In the genomic region with DNA sequence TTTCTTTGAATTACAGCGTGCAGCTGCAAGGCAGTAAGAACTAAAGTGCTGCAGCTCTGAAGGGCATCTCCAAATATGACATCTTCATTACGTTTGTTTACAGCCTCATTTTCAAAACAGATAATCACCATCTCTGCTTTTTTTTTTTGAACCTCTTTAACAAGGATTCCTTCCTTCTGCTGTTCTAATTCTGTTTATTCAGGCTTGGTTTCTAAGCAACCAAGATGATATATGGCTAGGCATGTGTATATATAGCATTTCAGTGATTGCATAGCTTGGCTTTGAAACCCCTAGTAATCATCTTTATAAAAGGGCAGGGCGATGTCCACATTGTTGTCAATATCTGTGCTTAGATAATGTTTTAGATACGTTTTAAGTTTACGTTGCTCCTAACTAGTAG, we compare ENCODE assay signal across 24 mouse cellular contexts.
A peak's percentile ranks its signal among the peaks of the same experiment; 100 is the strongest.
DNase-seq lines count a peak whose midpoint lies in the region; ATAC-seq and TF ChIP-seq lines count a peak whose summit lies in the region.
"Had no signal": no experiment of that assay in that cellular context is flagged by ENCODE, and none has a peak within 500 bp of the region (broad histone marks: within the 10 kb centered on the region; RNA-seq: fewer than 3 reads in every experiment).

No protein-coding gene starts in this region.

- no peak overlapping the region for H3K4me2 ChIP-seq in forebrain, embryonic 14.5 days (ENCODE audit: low read length)
- no peak overlapping the region for H3K4me2 ChIP-seq in forebrain, embryonic 12.5 days
- no peak overlapping the region for H3K4me2 ChIP-seq in hindbrain, embryonic 13.5 days
- no peak overlapping the region for H3K4me2 ChIP-seq in hindbrain, embryonic 12.5 days (replicated peaks)
- H3K4me2 ChIP-seq in midbrain, embryonic 13.5 days (replicated peaks) = no peak overlapping the region
- H3K4me2 ChIP-seq in midbrain, embryonic 11.5 days = no peak overlapping the region
- H3K4me2 ChIP-seq: embryonic facial prominence, embryonic 15.5 days; heart, embryonic 13.5 days had no signal

- H3K27ac ChIP-seq in forebrain, embryonic 14.5 days (ENCODE audit: low read depth, low read length) = no peak overlapping the region
- H3K27ac ChIP-seq in forebrain, embryonic 12.5 days = no peak overlapping the region
- 0 out of 2 replicates have a peak overlapping the region, but pooled peaks have one; percentile 12 for H3K27ac ChIP-seq in hindbrain, embryonic 13.5 days
- no peak overlapping the region for H3K27ac ChIP-seq in hindbrain, embryonic 12.5 days
- H3K27ac ChIP-seq in left cerebral cortex, adult 2 months = peak overlapping the region; percentile 45
- peak overlapping the region; percentile 1; the same call in 1 of the 2 replicates for H3K27ac ChIP-seq in midbrain, embryonic 13.5 days
- no peak overlapping the region for H3K27ac ChIP-seq in midbrain, embryonic 11.5 days (ENCODE audit: low read depth, low read length)
- H3K27ac ChIP-seq: embryonic facial prominence, embryonic 15.5 days; forebrain, embryonic 10.5 days; gastrocnemius, adult 2 months; heart, embryonic 13.5 days had no signal

- no peaks in the 10 kb centered on the region for H3K4me1 ChIP-seq in forebrain, embryonic 14.5 days (ENCODE audit: control insufficient read depth, insufficient read depth, low read length)
- peaks cover 20% of the 10 kb centered on the region for H3K4me1 ChIP-seq in forebrain, embryonic 12.5 days
- H3K4me1 ChIP-seq in hindbrain, embryonic 13.5 days (replicated peaks) = peaks cover 31% of the 10 kb centered on the region
- H3K4me1 ChIP-seq in hindbrain, embryonic 12.5 days = peaks cover 10% of the 10 kb centered on the region
- H3K4me1 ChIP-seq in midbrain, embryonic 13.5 days (replicated peaks) = peaks cover 28% of the 10 kb centered on the region
- H3K4me1 ChIP-seq in midbrain, embryonic 11.5 days (ENCODE audit: control insufficient read depth, insufficient read depth, low read length) = 0 out of 2 replicates have a peak, but pooled peaks cover 2% of the 10 kb centered on the region
- H3K4me1 ChIP-seq: embryonic facial prominence, embryonic 15.5 days had no signal

- H3K4me3 ChIP-seq in forebrain, embryonic 14.5 days (ENCODE audit: low read depth, low read length) = no peak overlapping the region
- no peak overlapping the region for H3K4me3 ChIP-seq in forebrain, embryonic 12.5 days (replicated peaks)
- no peak overlapping the region for H3K4me3 ChIP-seq in hindbrain, embryonic 13.5 days
- H3K4me3 ChIP-seq in hindbrain, embryonic 12.5 days = no peak overlapping the region
- H3K4me3 ChIP-seq in left cerebral cortex, adult 2 months = no peak overlapping the region
- H3K4me3 ChIP-seq in midbrain, embryonic 13.5 days (replicated peaks) = no peak overlapping the region
- no peak overlapping the region for H3K4me3 ChIP-seq in midbrain, embryonic 11.5 days (ENCODE audit: low read depth, low read length)
- H3K4me3 ChIP-seq: embryonic facial prominence, embryonic 15.5 days; erythroblast, embryonic 14.5 days; forebrain, embryonic 10.5 days; gastrocnemius, adult 2 months; heart, embryonic 13.5 days had no signal

- WGBS in forebrain, embryonic 14.5 days = 86% methylated on average over 5 of the region's 5 CpGs
- 81% methylated on average over 5 of the region's 5 CpGs for WGBS in forebrain, embryonic 12.5 days
- WGBS in hindbrain, embryonic 13.5 days = 77% methylated on average over 5 of the region's 5 CpGs
- WGBS in hindbrain, embryonic 12.5 days = 77% methylated on average over 5 of the region's 5 CpGs
- 75% methylated on average over 5 of the region's 5 CpGs for WGBS in midbrain, embryonic 13.5 days
- 84% methylated on average over 5 of the region's 5 CpGs for WGBS in midbrain, embryonic 11.5 days

- H3K9me3 ChIP-seq in forebrain, embryonic 14.5 days (replicated peaks; ENCODE audit: control insufficient read depth, low read length) = no peaks in the 10 kb centered on the region
- no peaks in the 10 kb centered on the region for H3K9me3 ChIP-seq in forebrain, embryonic 12.5 days
- H3K9me3 ChIP-seq in hindbrain, embryonic 13.5 days = no peaks in the 10 kb centered on the region
- H3K9me3 ChIP-seq in hindbrain, embryonic 12.5 days (replicated peaks) = no peaks in the 10 kb centered on the region
- H3K9me3 ChIP-seq in midbrain, embryonic 13.5 days = no peaks in the 10 kb centered on the region
- H3K9me3 ChIP-seq in midbrain, embryonic 11.5 days (ENCODE audit: control insufficient read depth, low read length) = no peaks in the 10 kb centered on the region
- H3K9me3 ChIP-seq: embryonic facial prominence, embryonic 15.5 days; G1E; heart, embryonic 13.5 days had no signal

- peaks cover 2% of the 10 kb centered on the region; the same call in 1 of the 2 replicates for H3K36me3 ChIP-seq in forebrain, embryonic 14.5 days (ENCODE audit: control insufficient read depth, insufficient read depth, low read length)
- H3K36me3 ChIP-seq in forebrain, embryonic 12.5 days (replicated peaks) = 0 out of 2 replicates have a peak, but pooled peaks cover 2% of the 10 kb centered on the region
- no peaks in the 10 kb centered on the region for H3K36me3 ChIP-seq in hindbrain, embryonic 13.5 days
- H3K36me3 ChIP-seq in hindbrain, embryonic 12.5 days = no peaks in the 10 kb centered on the region
- peaks cover 5% of the 10 kb centered on the region; the same call in 1 of the 2 replicates for H3K36me3 ChIP-seq in midbrain, embryonic 13.5 days
- H3K36me3 ChIP-seq in midbrain, embryonic 11.5 days (ENCODE audit: control insufficient read depth, insufficient read depth, low read length) = no peaks in the 10 kb centered on the region
- H3K36me3 ChIP-seq: embryonic facial prominence, embryonic 15.5 days had no signal

- no peak overlapping the region for H3K9ac ChIP-seq in forebrain, embryonic 14.5 days (ENCODE audit: low read length)
- H3K9ac ChIP-seq in forebrain, embryonic 12.5 days = no peak overlapping the region
- H3K9ac ChIP-seq in hindbrain, embryonic 13.5 days = no peak overlapping the region
- H3K9ac ChIP-seq in hindbrain, embryonic 12.5 days = no peak overlapping the region
- no peak overlapping the region for H3K9ac ChIP-seq in midbrain, embryonic 13.5 days (replicated peaks)
- no peak overlapping the region for H3K9ac ChIP-seq in midbrain, embryonic 11.5 days (ENCODE audit: low read length)
- H3K9ac ChIP-seq: embryonic facial prominence, embryonic 15.5 days; heart, embryonic 13.5 days had no signal

- intact Hi-C loops in left cerebral cortex, adult 2 months (cut with DNase I) = no loop called here

- ATAC-seq in forebrain, embryonic 14.5 days = no peak
- ATAC-seq in forebrain, embryonic 12.5 days (ENCODE audit: low FRiP score) = no peak
- no peak for ATAC-seq in hindbrain, embryonic 13.5 days (ENCODE audit: low FRiP score)
- no peak for ATAC-seq in hindbrain, embryonic 12.5 days (ENCODE audit: low FRiP score)
- no peak for ATAC-seq in midbrain, embryonic 13.5 days
- no peak for ATAC-seq in midbrain, embryonic 11.5 days (ENCODE audit: low FRiP score)
- ATAC-seq: CD4-positive, CD25-positive, alpha-beta regulatory T cell, adult 4 months had no signal

- peak; percentile 40 for DNase-seq in forebrain, embryonic 14.5 days (ENCODE audit: low spot score)
- DNase-seq in left cerebral cortex, adult 2 months (ENCODE audit: extremely low spot score in 1 of 2, low spot score in 2 of 2) = no peak
- no peak for DNase-seq in left cerebral cortex, adult 9 months (ENCODE audit: low spot score in 2 of 2)
- no peak for DNase-seq in midbrain, embryonic 11.5 days (ENCODE audit: low spot score, missing footprints)
- DNase-seq: adrenal gland, adult 8-10 months; adrenal gland, postnatal 36 days; B cell, adult 2 months; cerebellum, adult 11 months; cerebellum, adult 8-10 months; cerebellum, postnatal 14 days; embryo, embryonic 11 days; gastrocnemius, adult 2 months; gastrocnemius, postnatal 25 days; heart, postnatal 36 days had no signal

- no peak for TF ChIP-seq CTCF in left cerebral cortex, adult 2 months (IDR thresholded peaks at IDR 0.05)

- no peaks in the 10 kb centered on the region for H3K27me3 ChIP-seq in forebrain, embryonic 14.5 days (replicated peaks; ENCODE audit: control insufficient read depth, insufficient read depth, low read length)
- H3K27me3 ChIP-seq in forebrain, embryonic 12.5 days = no peaks in the 10 kb centered on the region
- no peaks in the 10 kb centered on the region for H3K27me3 ChIP-seq in hindbrain, embryonic 13.5 days
- H3K27me3 ChIP-seq in hindbrain, embryonic 12.5 days = no peaks in the 10 kb centered on the region
- no peaks in the 10 kb centered on the region for H3K27me3 ChIP-seq in midbrain, embryonic 13.5 days
- H3K27me3 ChIP-seq in midbrain, embryonic 11.5 days (ENCODE audit: control insufficient read depth, insufficient read depth, low read length) = no peaks in the 10 kb centered on the region
- H3K27me3 ChIP-seq: embryonic facial prominence, embryonic 15.5 days; heart, embryonic 13.5 days had no signal

Comparison
In these comparisons a context has a peak if more than half of its experiments do, and no peak if none do; other contexts are left out.
1. H3K27ac ChIP-seq: peak in hindbrain, embryonic 13.5 days (single experiment), left cerebral cortex, adult 2 months (single experiment) and midbrain, embryonic 13.5 days (single experiment); none in forebrain, embryonic 14.5 days (single experiment), forebrain, embryonic 12.5 days (single experiment), hindbrain, embryonic 12.5 days (single experiment) and midbrain, embryonic 11.5 days (single experiment).